Mouse (Mus musculus): Measurements from ENCODE around the gene Sdhaf3. TPM values are rescaled to one million over a fixed set of nuclear protein-coding genes. Genes with fewer than 3 reads are reported as not detected.

Gene Sdhaf3
- polyA plus RNA-seq, 1 experiment: 9.1 TPM

DNA sequence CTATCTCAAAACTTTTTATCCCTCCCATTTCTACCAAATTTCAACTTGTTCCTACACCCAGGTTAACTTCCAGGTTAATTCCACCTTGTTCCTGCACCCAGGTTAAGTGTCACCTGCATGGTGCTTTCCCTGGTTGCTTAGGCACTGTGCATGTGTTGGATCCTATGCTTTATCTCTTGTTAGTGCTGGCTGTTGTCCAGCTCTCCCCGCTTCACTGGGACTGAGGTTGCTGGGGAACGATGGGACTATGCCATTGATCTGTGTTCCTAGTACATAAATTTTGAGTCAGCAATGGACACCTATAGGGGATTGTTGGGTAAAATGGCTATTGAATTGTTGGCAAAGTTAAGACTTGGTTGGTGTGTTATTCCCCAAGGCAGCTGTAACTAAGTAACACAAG, 113.7 kb downstream of the Sdhaf3 start:
- Histone ChIP-seq H3K4me3 (ENCODE audit: low read depth, low read length) (no peak overlapping the region), H3K4me1 (ENCODE audit: control insufficient read depth, insufficient read depth, low read length) (no peaks in the 10 kb centered on the region), H3K36me3 (ENCODE audit: control insufficient read depth, insufficient read depth, low read length, poor library complexity, severe bottlenecking) (no peaks in the 10 kb centered on the region), H3K9me3 (replicated peaks; ENCODE audit: control insufficient read depth, insufficient read depth, low read length, poor library complexity, severe bottlenecking) (no peaks in the 10 kb centered on the region; the same call in 1 of the 2 replicates), H3K9ac (ENCODE audit: low read depth, poor library complexity, severe bottlenecking) (no peak overlapping the region), H3K27ac (ENCODE audit: insufficient read depth, low read length) (no peak overlapping the region), H3K27me3 (ENCODE audit: control insufficient read depth, insufficient read depth, low read length, poor library complexity, severe bottlenecking) (no peaks in the 10 kb centered on the region)
- TF ChIP-seq CTCF (IDR thresholded peaks at IDR 0.05; ENCODE audit: low read depth, low read length) (no peak), POLR2A (IDR thresholded peaks at IDR 0.05; ENCODE audit: insufficient read depth, low read length) (no peak), EP300 (IDR thresholded peaks at IDR 0.05; ENCODE audit: insufficient read depth, low read depth, low read length) (no peak)

DNA sequence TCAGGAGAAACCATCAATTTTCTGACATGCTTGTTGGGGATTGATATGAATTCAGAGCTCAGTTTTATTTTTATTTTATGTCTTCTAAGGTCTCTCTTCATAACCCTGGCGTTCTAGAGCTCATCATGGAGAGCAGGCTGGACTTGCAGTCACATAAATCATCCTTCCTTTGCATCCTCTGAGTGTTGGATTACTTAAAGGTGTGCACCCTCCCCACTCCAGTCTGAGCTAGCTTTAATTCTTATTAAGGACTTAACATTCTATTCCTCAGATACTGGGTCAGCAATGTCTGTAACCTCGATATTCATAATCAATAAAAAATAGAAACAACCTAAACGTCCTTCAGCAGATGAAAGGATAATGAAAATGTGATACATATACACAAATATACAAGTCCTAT, 126.2 kb downstream of the Sdhaf3 start:
- Histone ChIP-seq H3K27ac (ENCODE audit: insufficient read depth, low read length) (no peak overlapping the region), H3K36me3 (ENCODE audit: control insufficient read depth, insufficient read depth, low read length, poor library complexity, severe bottlenecking) (no peaks in the 10 kb centered on the region), H3K9me3 (replicated peaks; ENCODE audit: control insufficient read depth, insufficient read depth, low read length, poor library complexity, severe bottlenecking) (no peaks in the 10 kb centered on the region), H3K9ac (ENCODE audit: low read depth, poor library complexity, severe bottlenecking) (no peak overlapping the region), H3K4me3 (ENCODE audit: low read depth, low read length) (no peak overlapping the region), H3K4me1 (ENCODE audit: control insufficient read depth, insufficient read depth, low read length) (no peaks in the 10 kb centered on the region), H3K27me3 (ENCODE audit: control insufficient read depth, insufficient read depth, low read length, poor library complexity, severe bottlenecking) (no peaks in the 10 kb centered on the region; the same call in 1 of the 2 replicates)
- TF ChIP-seq CTCF (IDR thresholded peaks at IDR 0.05; ENCODE audit: low read depth, low read length) (no peak), EP300 (IDR thresholded peaks at IDR 0.05; ENCODE audit: insufficient read depth, low read depth, low read length) (no peak), POLR2A (IDR thresholded peaks at IDR 0.05; ENCODE audit: insufficient read depth, low read length) (no peak)

DNA sequence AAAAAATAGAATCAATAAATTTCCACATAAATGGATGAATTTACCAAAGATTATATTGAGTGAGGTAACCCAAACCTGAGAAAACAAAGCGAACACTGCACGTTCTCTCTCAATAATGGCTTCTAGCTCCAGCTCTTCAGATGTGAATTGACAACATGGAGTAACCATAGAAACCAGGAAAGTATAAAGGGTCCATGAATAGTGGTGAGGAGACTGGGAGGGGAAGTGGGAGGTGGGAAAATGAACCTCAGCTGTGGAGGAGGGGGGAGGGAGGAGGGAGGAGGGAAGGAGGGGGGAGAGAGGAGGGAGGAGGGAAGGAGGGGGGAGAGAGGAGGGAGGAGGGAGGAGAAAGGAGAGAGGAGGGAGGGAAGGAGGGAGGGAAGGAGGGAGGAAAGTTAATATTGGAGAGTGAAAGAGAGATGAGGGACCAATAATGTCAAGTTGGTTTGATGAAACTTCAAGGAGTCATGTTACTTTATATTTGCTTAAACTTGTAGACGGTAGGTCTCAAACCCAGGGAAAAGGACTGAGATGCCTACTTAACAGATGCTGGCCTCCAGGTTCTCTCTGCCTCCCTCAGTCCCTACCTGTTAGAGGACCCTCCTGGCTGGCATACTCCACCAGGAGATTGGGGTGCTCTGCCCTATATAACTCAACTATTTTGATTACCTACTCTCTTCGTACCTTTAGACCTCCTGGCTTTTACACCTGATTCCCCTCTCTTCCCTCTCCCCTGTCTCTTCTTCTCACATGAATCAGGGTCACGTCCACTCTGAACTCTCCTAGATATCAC, 126.9 kb downstream of the Sdhaf3 start:
- no peak for TF ChIP-seq CTCF (IDR thresholded peaks at IDR 0.05; ENCODE audit: low read depth, low read length)
- no peak for TF ChIP-seq POLR2A (IDR thresholded peaks at IDR 0.05; ENCODE audit: insufficient read depth, low read length)
- TF ChIP-seq EP300 (IDR thresholded peaks at IDR 0.05; ENCODE audit: insufficient read depth, low read depth, low read length): no peak
- H3K9ac ChIP-seq (ENCODE audit: low read depth, poor library complexity, severe bottlenecking): no peak overlapping the region

DNA sequence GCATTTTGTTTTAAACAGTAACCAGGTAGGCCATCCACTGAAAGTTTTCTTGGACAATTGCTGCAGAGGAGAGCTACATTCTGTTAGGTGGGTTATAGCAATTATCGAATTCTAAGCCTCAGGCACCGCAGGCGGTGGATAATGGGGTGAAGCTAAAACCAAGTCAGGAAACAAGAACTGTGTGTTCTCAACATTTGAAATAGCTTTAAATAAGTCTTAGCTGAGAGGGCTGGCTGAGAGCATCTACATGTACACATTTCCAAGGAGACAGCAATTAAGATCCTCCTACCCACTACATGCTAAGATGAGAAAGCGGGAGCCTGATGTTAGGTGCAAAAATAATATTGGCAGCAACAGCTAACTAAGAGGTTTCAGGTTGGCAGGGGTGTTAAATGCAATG, 127.9 kb downstream of the Sdhaf3 start:
- Histone ChIP-seq H3K4me1 (ENCODE audit: control insufficient read depth, insufficient read depth, low read length) (no peaks in the 10 kb centered on the region), H3K9me3 (replicated peaks; ENCODE audit: control insufficient read depth, insufficient read depth, low read length, poor library complexity, severe bottlenecking) (no peaks in the 10 kb centered on the region), H3K27ac (ENCODE audit: insufficient read depth, low read length) (no peak overlapping the region), H3K9ac (ENCODE audit: low read depth, poor library complexity, severe bottlenecking) (no peak overlapping the region), H3K36me3 (ENCODE audit: control insufficient read depth, insufficient read depth, low read length, poor library complexity, severe bottlenecking) (no peaks in the 10 kb centered on the region), H3K4me3 (ENCODE audit: low read depth, low read length) (no peak overlapping the region), H3K27me3 (ENCODE audit: control insufficient read depth, insufficient read depth, low read length, poor library complexity, severe bottlenecking) (no peaks in the 10 kb centered on the region; the same call in 1 of the 2 replicates)
- TF ChIP-seq CTCF (IDR thresholded peaks at IDR 0.05; ENCODE audit: low read depth, low read length) (no peak), EP300 (IDR thresholded peaks at IDR 0.05; ENCODE audit: insufficient read depth, low read depth, low read length) (no peak), POLR2A (IDR thresholded peaks at IDR 0.05; ENCODE audit: insufficient read depth, low read length) (no peak)

More for the DNA sequence above, 126.9 kb downstream of the Sdhaf3 start:
- Histone ChIP-seq H3K27me3 (ENCODE audit: control insufficient read depth, insufficient read depth, low read length, poor library complexity, severe bottlenecking) (no peaks in the 10 kb centered on the region; the same call in 1 of the 2 replicates), H3K9me3 (replicated peaks; ENCODE audit: control insufficient read depth, insufficient read depth, low read length, poor library complexity, severe bottlenecking) (no peaks in the 10 kb centered on the region), H3K4me3 (ENCODE audit: low read depth, low read length) (no peak overlapping the region), H3K27ac (ENCODE audit: insufficient read depth, low read length) (no peak overlapping the region), H3K36me3 (ENCODE audit: control insufficient read depth, insufficient read depth, low read length, poor library complexity, severe bottlenecking) (no peaks in the 10 kb centered on the region), H3K4me1 (ENCODE audit: control insufficient read depth, insufficient read depth, low read length) (no peaks in the 10 kb centered on the region)

DNA sequence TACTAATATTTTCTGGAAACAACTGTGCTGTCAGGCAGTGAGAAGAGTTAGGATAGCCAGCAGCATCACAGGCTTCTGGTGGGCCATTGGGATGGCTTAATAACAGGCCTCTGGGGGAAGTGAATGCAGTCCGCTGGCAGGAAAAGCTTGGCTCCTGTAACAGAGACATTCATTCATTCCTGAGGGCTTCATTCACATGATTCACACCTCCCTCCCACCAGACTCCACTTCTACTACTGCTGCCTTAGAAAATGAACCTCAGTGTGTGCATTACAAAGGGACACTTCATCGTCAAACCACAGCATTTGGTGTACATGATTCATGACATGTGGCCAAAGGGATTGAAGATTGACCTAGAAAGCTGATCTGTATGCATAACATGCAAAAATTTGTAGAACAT, 128.6 kb downstream of the Sdhaf3 start:
- H3K27ac ChIP-seq (ENCODE audit: insufficient read depth, low read length): no peak overlapping the region
- H3K4me1 ChIP-seq (ENCODE audit: control insufficient read depth, insufficient read depth, low read length): no peaks in the 10 kb centered on the region
- no peak overlapping the region for H3K4me3 ChIP-seq (ENCODE audit: low read depth, low read length)
- no peak for TF ChIP-seq POLR2A (IDR thresholded peaks at IDR 0.05; ENCODE audit: insufficient read depth, low read length)
- TF ChIP-seq CTCF (IDR thresholded peaks at IDR 0.05; ENCODE audit: low read depth, low read length): no peak
- no peak for TF ChIP-seq EP300 (IDR thresholded peaks at IDR 0.05; ENCODE audit: insufficient read depth, low read depth, low read length)
- no peaks in the 10 kb centered on the region; the same call in 1 of the 2 replicates for H3K27me3 ChIP-seq (ENCODE audit: control insufficient read depth, insufficient read depth, low read length, poor library complexity, severe bottlenecking)
- no peaks in the 10 kb centered on the region for H3K9me3 ChIP-seq (replicated peaks; ENCODE audit: control insufficient read depth, insufficient read depth, low read length, poor library complexity, severe bottlenecking)
- no peaks in the 10 kb centered on the region for H3K36me3 ChIP-seq (ENCODE audit: control insufficient read depth, insufficient read depth, low read length, poor library complexity, severe bottlenecking)
- H3K9ac ChIP-seq (ENCODE audit: low read depth, poor library complexity, severe bottlenecking): no peak overlapping the region

DNA sequence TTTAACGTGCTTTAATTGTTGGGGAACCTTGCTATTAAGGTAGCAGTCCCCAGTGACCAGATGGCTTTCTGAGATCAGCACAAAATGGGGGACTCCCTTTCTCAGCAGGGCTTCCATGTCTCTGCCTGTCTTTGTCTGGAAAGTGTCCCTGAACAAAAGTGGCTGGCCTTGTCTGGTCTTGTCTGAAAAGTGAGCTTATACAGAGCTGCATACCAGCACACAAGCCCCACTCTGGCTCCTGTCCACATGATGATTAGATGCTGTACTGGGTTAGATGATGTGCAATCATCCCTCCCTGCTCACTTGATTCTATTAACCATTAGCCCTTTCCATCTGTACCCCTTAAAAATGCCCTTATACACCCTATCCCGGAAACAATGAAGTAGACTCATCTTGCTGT, 129.7 kb downstream of the Sdhaf3 start:
- TF ChIP-seq POLR2A (IDR thresholded peaks at IDR 0.05; ENCODE audit: insufficient read depth, low read length) (no peak), EP300 (IDR thresholded peaks at IDR 0.05; ENCODE audit: insufficient read depth, low read depth, low read length) (no peak), CTCF (IDR thresholded peaks at IDR 0.05; ENCODE audit: low read depth, low read length) (no peak)
- Histone ChIP-seq H3K4me1 (ENCODE audit: control insufficient read depth, insufficient read depth, low read length) (no peaks in the 10 kb centered on the region), H3K36me3 (ENCODE audit: control insufficient read depth, insufficient read depth, low read length, poor library complexity, severe bottlenecking) (no peaks in the 10 kb centered on the region), H3K9me3 (replicated peaks; ENCODE audit: control insufficient read depth, insufficient read depth, low read length, poor library complexity, severe bottlenecking) (no peaks in the 10 kb centered on the region), H3K4me3 (ENCODE audit: low read depth, low read length) (no peak overlapping the region), H3K27ac (ENCODE audit: insufficient read depth, low read length) (no peak overlapping the region), H3K27me3 (ENCODE audit: control insufficient read depth, insufficient read depth, low read length, poor library complexity, severe bottlenecking) (no peaks in the 10 kb centered on the region; the same call in 1 of the 2 replicates), H3K9ac (ENCODE audit: low read depth, poor library complexity, severe bottlenecking) (no peak overlapping the region)

Data from ES-Bruce4 (cell line).